Comparison of ENCODE assay signal across 11 mouse cellular contexts in genomic region chr15:97721008-97721701, GRCm38 (mm10). TPM values are rescaled to one million over a fixed set of nuclear protein-coding genes. Genes with fewer than 3 reads are reported as not detected.
DNase-seq lines count a peak whose midpoint lies in the region; ATAC-seq lines count a peak whose summit lies in the region.
"Had no signal": no experiment of that assay in that cellular context is flagged by ENCODE, and none has a peak within 500 bp of the region (broad histone marks: within the 10 kb centered on the region; RNA-seq: fewer than 3 reads in every experiment).

No protein-coding gene starts in this region.

- DNase-seq in kidney, adult 9 months = no peak
- DNase-seq in T-cell, adult 2 months (ENCODE audit: low spot score) = peak; percentile 39
- peak; percentile 45 for DNase-seq in kidney, postnatal 10 days
- DNase-seq in splenic B cell, adult 2 months (ENCODE audit: low read depth, low spot score) = peak; percentile 48
- DNase-seq in gastrocnemius, postnatal 4 days (ENCODE audit: low spot score in 2 of 2) = no peak
- no peak for DNase-seq in left cerebral cortex, adult 9 months (ENCODE audit: low spot score in 2 of 2)
- no peak for DNase-seq in embryo, embryonic 10.5 days (ENCODE audit: low spot score)
- DNase-seq: embryo, embryonic 11 days; right cerebral cortex, postnatal 4 days had no signal

- H3K36me3 ChIP-seq in kidney, embryonic 16.5 days (ENCODE audit: insufficient read depth, low read length) = no peaks in the 10 kb centered on the region
- no peaks in the 10 kb centered on the region for H3K36me3 ChIP-seq in splenic B cell, adult 2 months (ENCODE audit: control insufficient read depth, insufficient read depth, low read length, poor library complexity, severe bottlenecking)

- peak; percentile 24; the same call in 1 of the 2 replicates for ATAC-seq in kidney, embryonic 16.5 days (ENCODE audit: low FRiP score, low TSS enrichment)
- ATAC-seq: hindbrain, postnatal 0 days had no signal

- no peaks in the 10 kb centered on the region for H3K27me3 ChIP-seq in kidney, embryonic 16.5 days (ENCODE audit: insufficient read depth, low read length)
- no peaks in the 10 kb centered on the region for H3K27me3 ChIP-seq in splenic B cell, adult 2 months (ENCODE audit: control insufficient read depth, insufficient read depth, low read length, poor library complexity, severe bottlenecking)

- H3K4me3 ChIP-seq in kidney, embryonic 16.5 days (ENCODE audit: low read length) = no peak overlapping the region

- H3K9me3 ChIP-seq in kidney, embryonic 16.5 days (ENCODE audit: low read length) = no peaks in the 10 kb centered on the region

- no peak overlapping the region for H3K9ac ChIP-seq in kidney, embryonic 16.5 days (replicated peaks; ENCODE audit: low read length)

- peaks cover 18% of the 10 kb centered on the region for H3K4me1 ChIP-seq in kidney, embryonic 16.5 days (ENCODE audit: insufficient read depth, low read length)

- WGBS in kidney, embryonic 16.5 days = 50% methylated on average over 15 of the region's 15 CpGs

- H3K4me2 ChIP-seq in kidney, embryonic 16.5 days (replicated peaks; ENCODE audit: low read depth, low read length) = no peak overlapping the region

- H3K27ac ChIP-seq in kidney, embryonic 16.5 days (ENCODE audit: low read length) = 0 out of 2 replicates have a peak overlapping the region, but pooled peaks have one; percentile 9
- H3K27ac ChIP-seq: hindbrain, postnatal 0 days had no signal

RNA-seq across cellular contexts. Expression of gene Endou, which starts 10.0 kb away (rescaled TPM):
- polyA plus RNA-seq in kidney, embryonic 16.5 days (2015; fragmentation: Nextera tagmentation; extraction: Ambion mirVana) = 0.45 and 0.60 TPM in 2 replicates
- total RNA-seq in gastrocnemius, postnatal 4 days (2021) = under 1 TPM; 0.74 to 0.86 TPM

RNA-seq across cellular contexts. Expression of gene Rpap3, which starts 15.5 kb away (rescaled TPM):
- polyA plus RNA-seq in kidney, embryonic 16.5 days (2015; fragmentation: Nextera tagmentation; extraction: Ambion mirVana) = 31.0 and 33.0 TPM in 2 replicates
- total RNA-seq in gastrocnemius, postnatal 4 days (2021) = 10 to 100 TPM; 15.2 to 15.7 TPM

RNA-seq across cellular contexts. Expression of gene Rapgef3, which starts 46.6 kb away (rescaled TPM):
- polyA plus RNA-seq in kidney, embryonic 16.5 days (2015; fragmentation: Nextera tagmentation; extraction: Ambion mirVana) = 36.3 and 36.4 TPM in 2 replicates
- 10 to 100 TPM in 1 of 2 experiments, 1 to 10 TPM in 1; 9.4 to 11.0 TPM for total RNA-seq in gastrocnemius, postnatal 4 days (2021)

RNA-seq across cellular contexts. Expression of gene Slc48a1, which starts 57.2 kb away (rescaled TPM):
- 81.7 and 81.9 TPM in 2 replicates for polyA plus RNA-seq in kidney, embryonic 16.5 days (2015; fragmentation: Nextera tagmentation; extraction: Ambion mirVana)
- 10 to 100 TPM; 32.6 to 35.4 TPM for total RNA-seq in gastrocnemius, postnatal 4 days (2021)

Comparison
In these comparisons a context has a peak if more than half of its experiments do, and no peak if none do; other contexts are left out.
1. DNase-seq: peak in T-cell, adult 2 months (single experiment), kidney, postnatal 10 days (single experiment) and splenic B cell, adult 2 months (single experiment); none in kidney, adult 9 months (single experiment), gastrocnemius, postnatal 4 days (0 of 2), left cerebral cortex, adult 9 months (0 of 2) and embryo, embryonic 10.5 days (single experiment).